Mouse (Mus musculus): ENCODE results near the gene Rcor1. TPM values are rescaled to one million over a fixed set of nuclear protein-coding genes. Genes with fewer than 3 reads are reported as not detected.
A peak's percentile ranks its signal among the peaks of the same experiment; 100 is the strongest.

Gene Rcor1
- polyA plus RNA-seq, 1 experiment from 2014 or later, result 10.1 TPM

- H3K27ac ChIP-seq, result no peak overlapping the region; the same call in 1 of the 2 replicates
These were observed 49.0 kb downstream of the Rcor1 start for GRCm38 (mm10) chr12:111088186-111088585.

GRCm38 (mm10) chr12:111088731-111089141, 49.6 kb downstream of the Rcor1 start:
- peaks cover 16% of the 10 kb centered on the region for H3K36me3 ChIP-seq (replicated peaks)
- WGBS, result 63% methylated on average over 3 of the region's 3 CpGs
- H3K27me3 ChIP-seq, result no peaks in the 10 kb centered on the region
- H3K9ac ChIP-seq, result no peak overlapping the region
- no peak for ATAC-seq (ENCODE audit: low FRiP score)
- peaks cover 22% of the 10 kb centered on the region for H3K4me1 ChIP-seq
- H3K9me3 ChIP-seq, result no peaks in the 10 kb centered on the region
- no peak overlapping the region for H3K27ac ChIP-seq
- no peak overlapping the region for H3K4me3 ChIP-seq (replicated peaks)
- no peak overlapping the region for H3K4me2 ChIP-seq

More at GRCm38 (mm10) chr12:111088186-111088585, 49.0 kb downstream of the Rcor1 start:
- Histone ChIP-seq H3K9ac (no peak overlapping the region), H3K4me2 (no peak overlapping the region), H3K4me3 (replicated peaks) (no peak overlapping the region), H3K4me1 (peaks cover 22% of the 10 kb centered on the region), H3K9me3 (no peaks in the 10 kb centered on the region), H3K27me3 (no peaks in the 10 kb centered on the region), H3K36me3 (replicated peaks) (peaks cover 16% of the 10 kb centered on the region)
- WGBS, result 22% methylated on average over 5 of the region's 5 CpGs
- ATAC-seq (ENCODE audit: low FRiP score), result 0 out of 2 replicates have a peak, but pooled peaks have one; percentile 53

GRCm38 (mm10) chr12:111089145-111089544, 50.0 kb downstream of the Rcor1 start:
- Histone ChIP-seq H3K4me1 (peaks cover 22% of the 10 kb centered on the region), H3K27ac (no peak overlapping the region), H3K4me2 (no peak overlapping the region), H3K4me3 (replicated peaks) (no peak overlapping the region), H3K27me3 (no peaks in the 10 kb centered on the region), H3K9me3 (no peaks in the 10 kb centered on the region), H3K36me3 (replicated peaks) (peaks cover 17% of the 10 kb centered on the region), H3K9ac (no peak overlapping the region; the same call in 1 of the 2 replicates)
- WGBS, result 76% methylated on average over 7 of the region's 7 CpGs
- no peak for ATAC-seq (ENCODE audit: low FRiP score)

GRCm38 (mm10) chr12:111090801-111091200, 51.6 kb downstream of the Rcor1 start:
- Histone ChIP-seq H3K9ac (no peak overlapping the region), H3K4me3 (replicated peaks) (no peak overlapping the region), H3K27ac (no peak overlapping the region), H3K9me3 (no peaks in the 10 kb centered on the region), H3K4me2 (no peak overlapping the region), H3K27me3 (no peaks in the 10 kb centered on the region), H3K36me3 (replicated peaks) (peaks cover 18% of the 10 kb centered on the region), H3K4me1 (peaks cover 22% of the 10 kb centered on the region)
- ATAC-seq (ENCODE audit: low FRiP score), result no peak

- peaks cover 21% of the 10 kb centered on the region for H3K36me3 ChIP-seq (replicated peaks)
- WGBS, result 72% methylated on average over 10 of the region's 10 CpGs
- no peaks in the 10 kb centered on the region for H3K9me3 ChIP-seq
These were observed 52.8 kb downstream of the Rcor1 start for GRCm38 (mm10) chr12:111091981-111092380.

GRCm38 (mm10) chr12:111094073-111094472, 54.9 kb downstream of the Rcor1 start:
- H3K9ac ChIP-seq, result no peak overlapping the region
- no peak overlapping the region for H3K4me2 ChIP-seq
- H3K9me3 ChIP-seq, result no peaks in the 10 kb centered on the region
- no peaks in the 10 kb centered on the region for H3K27me3 ChIP-seq
- H3K36me3 ChIP-seq (replicated peaks), result peaks cover 36% of the 10 kb centered on the region
- 91% methylated on average over 5 of the region's 5 CpGs for WGBS
- ATAC-seq (ENCODE audit: low FRiP score), result no peak
- H3K4me1 ChIP-seq, result peaks cover 11% of the 10 kb centered on the region
- no peak overlapping the region for H3K4me3 ChIP-seq (replicated peaks)
- no peak overlapping the region for H3K27ac ChIP-seq

More at GRCm38 (mm10) chr12:111091981-111092380, 52.8 kb downstream of the Rcor1 start:
- Histone ChIP-seq H3K4me2 (no peak overlapping the region), H3K4me1 (peaks cover 22% of the 10 kb centered on the region), H3K27ac (no peak overlapping the region), H3K9ac (no peak overlapping the region), H3K27me3 (no peaks in the 10 kb centered on the region), H3K4me3 (replicated peaks) (no peak overlapping the region)
- ATAC-seq (ENCODE audit: low FRiP score), result no peak

GRCm38 (mm10) chr12:111095086-111095485, 55.9 kb downstream of the Rcor1 start:
- H3K9ac ChIP-seq, result no peak overlapping the region
- H3K27ac ChIP-seq, result no peak overlapping the region
- no peak overlapping the region for H3K4me3 ChIP-seq (replicated peaks)
- no peaks in the 10 kb centered on the region for H3K9me3 ChIP-seq
- H3K36me3 ChIP-seq (replicated peaks), result peaks cover 40% of the 10 kb centered on the region
- WGBS, result 97% methylated on average over 6 of the region's 6 CpGs
- H3K4me1 ChIP-seq, result peaks cover 4% of the 10 kb centered on the region
- no peaks in the 10 kb centered on the region for H3K27me3 ChIP-seq
- H3K4me2 ChIP-seq, result no peak overlapping the region
- ATAC-seq (ENCODE audit: low FRiP score), result no peak

GRCm38 (mm10) chr12:111096249-111096648, 57.1 kb downstream of the Rcor1 start:
- no peak for ATAC-seq (ENCODE audit: low FRiP score)
- Histone ChIP-seq H3K27me3 (no peaks in the 10 kb centered on the region), H3K4me1 (peaks cover 4% of the 10 kb centered on the region; the same call in 1 of the 2 replicates), H3K4me2 (no peak overlapping the region), H3K36me3 (replicated peaks) (peaks cover 51% of the 10 kb centered on the region), H3K27ac (no peak overlapping the region), H3K9me3 (no peaks in the 10 kb centered on the region), H3K9ac (no peak overlapping the region), H3K4me3 (replicated peaks) (no peak overlapping the region)
- WGBS, result 90% methylated on average over 6 of the region's 6 CpGs

GRCm38 (mm10) chr12:111097036-111097435, 57.9 kb downstream of the Rcor1 start:
- H3K9ac ChIP-seq, result no peak overlapping the region
- no peak for ATAC-seq (ENCODE audit: low FRiP score)
- peaks cover 57% of the 10 kb centered on the region for H3K36me3 ChIP-seq (replicated peaks)
- H3K4me2 ChIP-seq, result no peak overlapping the region
- H3K27me3 ChIP-seq, result no peaks in the 10 kb centered on the region
- WGBS, result 95% methylated on average over 8 of the region's 8 CpGs
- H3K4me1 ChIP-seq, result peaks cover 1% of the 10 kb centered on the region; the same call in 1 of the 2 replicates
- H3K27ac ChIP-seq, result no peak overlapping the region
- no peak overlapping the region for H3K4me3 ChIP-seq (replicated peaks)
- H3K9me3 ChIP-seq, result no peaks in the 10 kb centered on the region

GRCm38 (mm10) chr12:111111176-111111575, 72.0 kb downstream of the Rcor1 start:
- Histone ChIP-seq H3K27me3 (no peaks in the 10 kb centered on the region), H3K36me3 (replicated peaks) (peaks cover 81% of the 10 kb centered on the region), H3K9me3 (no peaks in the 10 kb centered on the region), H3K4me2 (no peak overlapping the region), H3K27ac (no peak overlapping the region), H3K4me1 (no peaks in the 10 kb centered on the region), H3K9ac (no peak overlapping the region), H3K4me3 (replicated peaks) (no peak overlapping the region)
- WGBS, result 93% methylated on average over 8 of the region's 8 CpGs
- no peak for ATAC-seq (ENCODE audit: low FRiP score)

- H3K27me3 ChIP-seq, result no peaks in the 10 kb centered on the region
- peaks cover 84% of the 10 kb centered on the region for H3K36me3 ChIP-seq (replicated peaks)
- no peak for ATAC-seq (ENCODE audit: low FRiP score)
- no peaks in the 10 kb centered on the region for H3K4me1 ChIP-seq
- no peak overlapping the region for H3K9ac ChIP-seq
- no peaks in the 10 kb centered on the region for H3K9me3 ChIP-seq
- H3K27ac ChIP-seq, result no peak overlapping the region
- 85% methylated on average over 5 of the region's 5 CpGs for WGBS
- H3K4me2 ChIP-seq, result no peak overlapping the region
- no peak overlapping the region for H3K4me3 ChIP-seq (replicated peaks)
These were observed 75.4 kb downstream of the Rcor1 start for GRCm38 (mm10) chr12:111114593-111114992.

- Histone ChIP-seq H3K4me1 (no peaks in the 10 kb centered on the region), H3K9ac (no peak overlapping the region), H3K36me3 (replicated peaks) (peaks cover 41% of the 10 kb centered on the region), H3K4me3 (replicated peaks) (no peak overlapping the region), H3K4me2 (no peak overlapping the region), H3K9me3 (peaks cover 7% of the 10 kb centered on the region; the same call in 1 of the 2 replicates), H3K27me3 (no peaks in the 10 kb centered on the region), H3K27ac (no peak overlapping the region)
- ATAC-seq (ENCODE audit: low FRiP score), result no peak
- over 99% methylated on average over 5 of the region's 5 CpGs for WGBS
These were observed 80.4 kb downstream of the Rcor1 start for GRCm38 (mm10) chr12:111119506-111120085.

GRCm38 (mm10) chr12:111120976-111121645, 82.0 kb downstream of the Rcor1 start:
- 92% methylated on average over 9 of the region's 9 CpGs for WGBS
- H3K36me3 ChIP-seq (replicated peaks), result peaks cover 36% of the 10 kb centered on the region
- H3K4me3 ChIP-seq (replicated peaks), result no peak overlapping the region
- H3K9ac ChIP-seq, result no peak overlapping the region
- no peak overlapping the region for H3K4me2 ChIP-seq
- H3K27ac ChIP-seq, result no peak overlapping the region
- no peaks in the 10 kb centered on the region for H3K27me3 ChIP-seq
- peaks cover 4% of the 10 kb centered on the region; the same call in 1 of the 2 replicates for H3K4me1 ChIP-seq
- no peak for ATAC-seq (ENCODE audit: low FRiP score)
- peaks cover 7% of the 10 kb centered on the region; the same call in 1 of the 2 replicates for H3K9me3 ChIP-seq

Data from forebrain, embryonic 12.5 days (tissue).